Mouse (Mus musculus): ENCODE measurements at regions not wholly inside any gene's neighbourhood (a gene's known extent, or its start where the extent isn't known, plus 50 kb on each side); places are given as distances from the start of the nearest gene placed in this dataset.

DNA sequence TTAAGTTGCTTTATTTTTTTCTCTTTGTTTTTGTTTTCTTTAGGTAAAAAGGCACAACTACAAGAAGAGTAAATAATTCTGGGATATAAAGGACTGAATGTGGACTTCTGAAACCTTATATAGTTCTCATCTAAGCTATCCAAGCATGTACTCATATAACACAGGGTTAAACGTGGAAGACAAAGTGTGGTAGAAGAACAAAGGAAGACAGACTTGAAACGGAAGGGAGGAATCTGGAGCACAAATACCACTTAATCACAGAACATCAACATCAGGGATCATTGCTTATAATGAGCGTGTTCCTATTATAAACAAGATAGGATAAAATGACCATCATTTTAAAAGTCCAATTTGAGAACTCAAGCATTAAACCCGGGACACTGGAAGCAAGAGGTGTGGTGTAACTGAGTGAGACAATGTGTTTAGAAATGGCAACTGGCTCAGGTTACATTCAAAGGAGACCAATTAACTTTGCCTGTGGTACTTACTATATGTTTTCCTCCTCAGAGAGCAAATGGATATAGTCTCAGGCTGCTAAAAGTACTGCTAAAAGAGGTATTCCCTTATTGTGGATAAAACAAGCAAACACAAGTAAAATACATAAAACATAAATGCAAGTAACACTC lies 96.1 kb upstream of the Hdgfl1 start:
- in situ Hi-C loops (cut with MboI, MseI) = no loop called here

DNA sequence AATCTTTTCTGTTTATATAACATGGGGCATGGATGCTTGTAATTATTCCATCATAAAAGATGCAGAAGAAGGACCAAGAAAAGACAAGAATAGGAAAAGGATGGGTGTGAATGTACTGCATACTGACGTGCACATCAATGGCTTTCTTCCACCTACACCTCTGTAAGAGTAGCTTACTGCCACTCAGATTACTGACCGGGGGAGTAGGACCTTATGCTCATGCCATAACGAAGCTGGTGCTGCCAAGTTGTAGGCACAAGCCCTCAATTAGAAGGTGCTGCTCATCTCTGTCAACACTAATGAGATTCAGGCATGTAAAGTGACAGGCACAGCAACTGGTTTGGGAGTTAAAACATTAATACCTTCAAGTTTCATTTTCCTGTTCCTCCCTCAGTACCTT lies 97.8 kb upstream of the Hdgfl1 start:
- in situ Hi-C loops (cut with MboI, MseI) = no loop called here

DNA sequence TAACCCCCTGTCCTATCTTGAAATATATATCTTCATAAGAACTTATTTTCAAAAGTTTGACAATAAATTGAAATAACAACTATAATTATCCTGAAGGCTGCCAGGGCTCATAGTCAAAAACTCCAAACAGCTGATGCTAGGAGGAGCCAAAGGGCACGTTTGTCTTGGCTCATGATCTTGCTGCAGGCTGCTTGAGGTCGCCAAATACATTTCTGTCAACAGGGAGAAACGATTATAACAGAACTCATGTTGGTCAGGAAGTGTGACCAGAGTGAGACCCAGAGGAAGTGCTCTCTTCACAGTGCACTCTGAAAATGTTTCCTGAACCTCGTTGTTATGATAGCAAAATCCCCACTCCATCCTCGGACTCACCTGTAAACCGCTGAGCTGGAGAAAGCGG lies 140.9 kb upstream of the Prl start:
- in situ Hi-C loops (cut with MboI, MseI) = no loop called here

DNA sequence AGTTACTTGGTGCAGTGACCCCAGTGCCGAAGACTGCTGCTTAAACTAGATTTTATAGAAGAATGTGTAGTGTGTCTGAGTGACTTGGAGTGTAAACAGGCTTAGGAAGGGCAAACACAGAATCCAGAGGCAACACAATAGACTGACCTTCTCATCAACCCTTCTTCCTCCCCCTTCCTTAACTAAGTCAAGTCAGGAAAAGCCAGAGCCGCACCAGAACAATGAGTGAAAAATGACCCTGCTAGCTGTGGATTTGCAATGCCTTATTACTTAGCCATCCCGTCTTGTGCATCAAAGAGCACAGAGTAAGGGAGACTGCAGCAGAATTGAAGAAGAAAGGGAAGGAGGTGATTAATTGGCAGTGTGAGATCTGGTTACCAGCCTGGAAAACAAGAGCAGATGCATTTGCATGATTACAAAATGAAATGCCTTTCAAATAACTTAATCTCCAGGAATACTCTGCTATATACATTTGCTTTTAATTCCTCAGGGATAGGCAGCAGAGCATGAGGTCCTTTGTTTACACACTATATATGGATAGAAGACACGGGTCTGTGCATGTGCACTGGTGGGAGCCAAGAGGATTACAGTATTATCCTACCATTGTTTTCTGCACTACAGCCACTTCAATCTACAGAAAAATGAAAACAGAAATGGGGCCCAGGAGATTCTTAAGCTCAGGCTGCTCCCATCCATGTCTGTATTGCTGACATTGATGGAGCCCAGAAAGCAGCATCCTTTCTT lies 124.5 kb upstream of the Prl start:
- in situ Hi-C loops (cut with MboI, MseI) = loop anchor here (10.0 kb wide), 1 partner anchor 702 kb away; no protein-coding TSS in a partner anchor

DNA sequence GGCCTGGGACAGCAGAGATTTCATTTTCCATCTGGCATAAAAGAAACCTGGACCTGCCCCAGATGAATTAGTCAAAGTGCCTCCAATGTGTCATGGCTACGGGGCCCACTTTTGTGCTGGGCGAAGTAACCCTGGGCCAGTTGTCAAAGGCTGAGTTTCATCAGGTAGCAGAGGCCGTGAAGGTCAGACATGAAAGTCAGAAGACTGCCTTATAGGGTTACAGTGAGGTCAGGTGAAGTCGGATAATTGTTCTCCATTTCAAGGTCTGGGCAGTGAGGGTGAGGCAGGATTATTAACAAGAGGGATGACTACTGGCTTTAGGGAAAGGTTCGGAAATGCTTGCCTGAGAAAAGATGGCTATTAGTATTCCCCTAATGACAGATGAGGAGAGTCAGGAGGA lies 123.5 kb upstream of the Prl start:
- in situ Hi-C loops (cut with MboI, MseI) = loop anchor here (10.0 kb wide), 1 partner anchor 701 kb away; no protein-coding TSS in a partner anchor

DNA sequence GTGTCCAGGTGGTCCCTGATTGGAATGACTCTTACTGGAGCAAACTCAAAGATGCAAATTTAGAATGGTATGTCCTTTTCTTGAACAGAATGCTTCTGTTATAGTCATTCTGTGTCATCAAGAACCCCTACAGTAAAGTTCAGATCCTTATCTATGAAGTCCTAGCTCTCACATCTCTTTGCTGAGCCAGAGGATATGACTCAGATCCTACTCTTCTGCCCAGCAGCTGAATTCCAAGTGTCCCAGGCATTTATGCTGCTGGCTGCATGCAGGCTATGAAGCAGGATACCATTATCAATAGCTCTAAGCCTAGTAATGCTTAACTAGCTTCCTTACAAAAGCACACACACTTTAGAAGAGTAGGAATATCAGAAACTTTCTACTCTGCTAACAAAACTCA lies 116.9 kb upstream of the Prl start:
- in situ Hi-C loops (cut with MboI, MseI) = no loop called here

DNA sequence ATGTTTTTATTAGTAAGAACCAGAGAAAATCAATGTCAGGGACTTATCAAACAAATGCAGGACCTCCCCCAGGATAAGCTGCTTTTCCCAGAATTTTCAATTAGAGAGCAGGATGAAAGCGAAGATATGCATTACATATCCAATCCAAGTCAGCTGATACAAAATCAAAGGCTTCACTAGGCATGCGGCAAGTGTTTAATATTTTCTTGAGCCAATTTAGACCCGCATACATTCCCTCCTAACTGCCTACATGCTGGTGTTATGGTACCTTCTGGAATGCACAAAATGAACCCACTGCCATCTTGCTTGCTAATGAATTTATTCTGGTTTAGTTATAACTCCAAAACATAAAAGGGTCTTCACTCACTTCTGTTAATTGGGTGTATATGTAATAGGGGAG lies 112.9 kb upstream of the Prl start:
- in situ Hi-C loops (cut with MboI, MseI) = no loop called here

DNA sequence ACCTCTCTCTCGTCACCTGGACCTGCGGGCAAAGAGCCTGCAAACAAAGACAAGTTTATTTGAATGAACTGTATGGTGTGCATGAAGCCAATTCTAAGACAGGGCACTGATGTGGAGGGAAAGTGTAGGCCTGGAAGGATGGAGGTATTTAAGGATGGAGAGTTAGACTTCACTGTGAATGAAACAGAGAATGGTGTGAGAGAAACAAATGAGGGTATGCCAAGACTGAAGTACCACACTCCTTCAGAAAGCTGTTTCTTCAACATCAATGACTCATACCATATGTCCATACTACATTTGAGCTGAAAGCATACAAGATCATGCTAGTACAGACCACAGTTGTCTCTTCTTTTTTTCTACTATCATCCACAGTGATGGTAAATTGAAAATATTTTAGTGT lies 105.9 kb upstream of the Prl start:
- in situ Hi-C loops (cut with MboI, MseI) = no loop called here

DNA sequence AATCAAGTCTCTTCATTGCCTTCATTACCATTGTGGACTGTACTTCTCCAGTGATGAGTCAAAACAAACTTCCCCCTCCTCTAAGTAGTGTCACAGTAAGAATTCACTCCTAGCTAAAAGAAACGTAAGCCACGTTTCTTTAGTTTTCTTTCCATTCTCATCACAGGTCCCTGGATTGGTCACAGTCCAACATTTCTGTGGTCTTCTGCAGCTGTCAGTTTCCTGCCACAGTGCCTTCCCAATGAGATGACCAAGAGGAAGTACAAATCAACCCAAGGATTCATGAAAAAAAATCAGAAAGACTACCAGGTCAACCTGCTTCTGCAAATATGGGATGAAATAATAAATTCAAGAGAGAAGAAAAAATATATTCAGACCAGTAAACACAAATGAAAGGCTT lies 103.5 kb upstream of the Prl start:
- in situ Hi-C loops (cut with MboI, MseI) = no loop called here

DNA sequence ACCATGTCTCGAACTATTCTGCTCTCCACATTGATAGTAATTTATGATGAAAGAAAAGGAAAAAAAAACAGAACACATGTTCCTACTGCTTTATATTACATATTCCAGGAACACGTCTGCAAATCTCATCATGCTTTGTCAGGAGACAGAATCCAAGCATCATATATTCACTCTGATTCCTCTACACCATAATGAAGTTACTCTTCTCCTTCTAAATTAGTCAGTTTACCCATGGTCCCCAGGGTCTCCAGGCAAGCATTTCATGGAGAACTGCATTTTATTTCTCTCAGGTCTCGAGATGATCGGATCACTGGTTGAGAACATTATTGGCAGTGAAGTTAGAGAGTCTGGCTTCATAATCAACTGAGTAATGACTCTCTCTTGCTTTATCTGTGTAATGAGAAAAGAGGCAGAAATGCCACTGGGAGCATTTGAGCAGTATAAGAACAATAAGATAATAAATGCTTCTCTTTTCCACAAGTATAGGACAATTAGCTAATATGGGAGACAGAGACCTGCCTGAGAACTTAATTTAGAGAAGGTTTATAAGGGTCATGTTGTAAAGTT lies 97.8 kb upstream of the Prl start:
- in situ Hi-C loops (cut with MboI, MseI) = loop anchor here (10.0 kb wide), 1 partner anchor 1375 kb away; no protein-coding TSS in a partner anchor

DNA sequence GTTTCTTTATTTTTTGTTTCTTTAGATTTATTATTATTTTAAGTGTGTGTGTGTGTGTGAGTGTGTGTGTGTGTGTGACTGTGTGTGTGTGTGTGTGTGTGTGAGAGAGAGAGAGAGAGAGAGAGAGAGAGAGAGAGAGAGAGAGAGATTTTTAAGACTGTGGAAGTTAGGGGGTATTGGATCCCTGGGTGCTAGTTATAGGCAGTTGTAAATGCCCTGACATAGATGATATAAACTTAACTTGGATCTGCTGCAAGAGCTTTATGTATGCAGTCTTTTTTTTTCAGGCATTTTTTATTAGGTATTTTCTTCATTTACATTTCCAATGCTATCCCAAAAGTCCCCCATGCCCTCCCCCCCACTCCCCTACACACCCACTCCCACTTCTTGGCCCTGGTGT lies 96.8 kb upstream of the Prl start:
- in situ Hi-C loops (cut with MboI, MseI) = loop anchor here (10.0 kb wide), 1 partner anchor 1376 kb away; no protein-coding TSS in a partner anchor

DNA sequence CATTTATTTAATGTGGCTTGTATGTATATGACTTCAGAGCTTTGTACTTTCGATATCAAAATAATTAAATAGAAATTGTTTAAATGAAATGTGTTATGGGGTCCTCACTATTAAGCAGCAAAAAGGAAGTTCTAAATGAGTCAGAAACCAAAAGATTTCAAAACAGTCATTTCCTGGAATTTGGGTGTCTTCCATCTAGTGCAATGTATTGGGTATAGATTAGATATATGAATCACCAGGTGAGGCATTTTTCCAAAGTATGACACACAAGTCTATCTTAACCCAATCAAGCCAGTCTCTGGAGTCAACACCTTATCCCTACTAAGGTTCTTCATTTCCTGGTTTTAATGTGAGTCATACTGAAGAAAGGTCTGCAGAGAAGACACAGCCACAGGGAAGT lies 81.3 kb upstream of the Prl start:
- in situ Hi-C loops (cut with MboI, MseI) = no loop called here

DNA sequence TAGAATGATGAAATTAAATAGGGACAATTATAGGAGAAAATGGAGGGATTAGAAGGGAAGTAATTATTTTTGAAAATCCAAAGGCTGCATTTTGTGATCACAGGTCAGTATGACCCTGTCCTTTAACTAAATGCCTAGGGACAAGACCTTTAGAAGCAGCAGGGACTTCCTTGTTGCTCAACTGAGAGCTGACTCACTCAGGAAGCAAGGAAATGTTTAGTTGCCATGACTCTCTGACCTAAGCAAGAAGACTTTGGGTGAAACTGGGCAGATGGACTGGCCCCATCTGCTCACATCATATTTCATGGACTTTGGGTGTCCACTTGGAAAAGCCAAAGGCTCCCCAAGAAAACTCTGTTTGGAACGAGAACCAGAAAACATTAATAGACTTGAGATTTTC lies 76.9 kb upstream of the Prl start:
- in situ Hi-C loops (cut with MboI, MseI) = no loop called here
